Mouse (Mus musculus) intestine, embryonic 15.5 days (tissue): ENCODE results near the gene Miga2. TPM values are rescaled to one million over a fixed set of nuclear protein-coding genes. Genes with fewer than 3 reads are reported as not detected.
A peak's percentile ranks its signal among the peaks of the same experiment; 100 is the strongest.

Experiments used
- ATAC-seq: fragments of 200-750 bp; cut with Nextera tagmentation; 2 replicates; pipeline ENCODE4 v1.8.0; 2017; ENCODE audit warnings: moderate TSS enrichment, moderate library complexity
- H3K27ac ChIP-seq: fragments of 300-500 bp; sonication (generic); 2 replicates; pipeline ENCODE4 v1.5.1; 2015; ENCODE audit warnings: mild to moderate bottlenecking, inconsistent platforms
- H3K27me3 ChIP-seq: fragments of 300-500 bp; sonication (generic); replicated peaks from 2 replicates; pipeline ENCODE4 v1.6.1; 2015; ENCODE audit warnings: inconsistent platforms
- H3K36me3 ChIP-seq: fragments of 300-500 bp; sonication (generic); 2 replicates; pipeline ENCODE4 v1.6.1; 2015; ENCODE audit warnings: inconsistent platforms
- H3K4me1 ChIP-seq: fragments of 300-500 bp; sonication (generic); replicated peaks from 2 replicates; pipeline ENCODE4 v1.6.1; 2015; ENCODE audit warnings: inconsistent platforms
- H3K4me2 ChIP-seq: fragments of 300-500 bp; sonication (generic); replicated peaks from 2 replicates; pipeline ENCODE4 v1.6.1; 2015; ENCODE audit warnings: mild to moderate bottlenecking, inconsistent platforms
- H3K4me3 ChIP-seq: fragments of 300-500 bp; sonication (generic); replicated peaks from 2 replicates; pipeline ENCODE4 v1.5.1; 2015; ENCODE audit warnings: inconsistent platforms
- H3K9ac ChIP-seq: fragments of 300-500 bp; sonication (generic); 2 replicates; pipeline ENCODE4 v1.6.1; 2015; ENCODE audit warnings: inconsistent platforms
- H3K9me3 ChIP-seq: fragments of 300-500 bp; sonication (generic); 2 replicates; pipeline ENCODE4 v1.6.1; 2016; ENCODE audit warnings: inconsistent platforms
- WGBS: fragments of 180-500 bp; shearing (Covaris S2); methylation state at CpG from one replicate; pipeline ENCODE4 v1.1.7; 2015; 5-methylcytosine and 5-hydroxymethylcytosine counted together
- polyA plus RNA-seq: library from polyadenylated mRNA; unstranded; fragments of >200 nt; fragmentation: Nextera tagmentation; extraction: Ambion mirVana; gene quantifications from 2 replicates; pipeline ENCODE4 v1.2.1, GENCODE M21; 2015

Miga2 gene
- polyA plus RNA-seq: 20.9 and 24.1 TPM in 2 replicates

GRCm38 (mm10) chr2:30363773-30364650 lies at the start of gene Miga2:
Gene Miga2, plus strand, starts transcription at chr2:30364233.
- peak within 1 kb of the TSS; percentile 93 for H3K4me3 ChIP-seq
- peak within 1 kb of the TSS; percentile 86 for H3K9ac ChIP-seq
- peaks cover 19% of the 10 kb centered on the region for H3K4me1 ChIP-seq
- peak within 1 kb of the TSS; percentile 65 for H3K27ac ChIP-seq
- under 1% methylated on average over 54 of the region's 54 CpGs for WGBS
- peak; percentile 99 for ATAC-seq
- no peaks in the 10 kb centered on the region for H3K9me3 ChIP-seq
- no peaks in the 10 kb centered on the region for H3K27me3 ChIP-seq
- peak within 1 kb of the TSS; percentile 80 for H3K4me2 ChIP-seq
- H3K36me3 ChIP-seq: peaks cover 16% of the 10 kb centered on the region

- H3K4me1 ChIP-seq: no peaks in the 10 kb centered on the region
- H3K9me3 ChIP-seq: no peaks in the 10 kb centered on the region
- H3K27me3 ChIP-seq: no peaks in the 10 kb centered on the region
- WGBS: 92% methylated on average over 4 of the region's 4 CpGs
- H3K4me2 ChIP-seq: no peak overlapping the region
- H3K27ac ChIP-seq: no peak overlapping the region
- peaks cover 54% of the 10 kb centered on the region for H3K36me3 ChIP-seq
- ATAC-seq: no peak
- no peak overlapping the region for H3K9ac ChIP-seq
- H3K4me3 ChIP-seq: no peak overlapping the region
Observed at GRCm38 (mm10) chr2:30316136-30316535, 47.9 kb upstream of the Miga2 start.

GRCm38 (mm10) chr2:30316955-30317354 lies 47.1 kb upstream of the Miga2 start:
- no peak overlapping the region for H3K27ac ChIP-seq
- ATAC-seq: no peak
- no peak overlapping the region for H3K4me2 ChIP-seq
- no peak overlapping the region for H3K9ac ChIP-seq
- H3K9me3 ChIP-seq: no peaks in the 10 kb centered on the region
- no peaks in the 10 kb centered on the region for H3K4me1 ChIP-seq
- no peaks in the 10 kb centered on the region for H3K27me3 ChIP-seq
- no peak overlapping the region for H3K4me3 ChIP-seq
- peaks cover 54% of the 10 kb centered on the region for H3K36me3 ChIP-seq
- WGBS: 92% methylated on average over 5 of the region's 5 CpGs

GRCm38 (mm10) chr2:30319260-30319659 lies 44.8 kb upstream of the Miga2 start:
- ATAC-seq: peak; percentile 65
- no peak overlapping the region for H3K4me3 ChIP-seq
- no peak overlapping the region for H3K27ac ChIP-seq
- H3K4me1 ChIP-seq: no peaks in the 10 kb centered on the region
- no peak overlapping the region for H3K4me2 ChIP-seq
- peaks cover 67% of the 10 kb centered on the region for H3K36me3 ChIP-seq
- H3K9me3 ChIP-seq: no peaks in the 10 kb centered on the region
- WGBS: 61% methylated on average over 4 of the region's 4 CpGs
- no peak overlapping the region for H3K9ac ChIP-seq
- H3K27me3 ChIP-seq: no peaks in the 10 kb centered on the region

GRCm38 (mm10) chr2:30323111-30323510 lies 40.9 kb upstream of the Miga2 start:
- Histone ChIP-seq H3K36me3 (peaks cover 63% of the 10 kb centered on the region), H3K9ac (no peak overlapping the region), H3K27ac (no peak overlapping the region), H3K9me3 (no peaks in the 10 kb centered on the region), H3K4me1 (no peaks in the 10 kb centered on the region), H3K4me3 (no peak overlapping the region), H3K4me2 (no peak overlapping the region), H3K27me3 (no peaks in the 10 kb centered on the region)
- no peak for ATAC-seq
- 91% methylated on average over 7 of the region's 7 CpGs for WGBS

- H3K27ac ChIP-seq: no peak overlapping the region
- no peak overlapping the region for H3K9ac ChIP-seq
- H3K27me3 ChIP-seq: no peaks in the 10 kb centered on the region
- H3K36me3 ChIP-seq: peaks cover 70% of the 10 kb centered on the region
- ATAC-seq: no peak
- H3K4me1 ChIP-seq: no peaks in the 10 kb centered on the region
- no peak overlapping the region for H3K4me2 ChIP-seq
- H3K4me3 ChIP-seq: no peak overlapping the region
- WGBS: 86% methylated on average over 5 of the region's 5 CpGs
- H3K9me3 ChIP-seq: no peaks in the 10 kb centered on the region
Observed at GRCm38 (mm10) chr2:30325296-30325695, 38.7 kb upstream of the Miga2 start.

- no peaks in the 10 kb centered on the region for H3K9me3 ChIP-seq
- H3K27ac ChIP-seq: no peak overlapping the region
- H3K9ac ChIP-seq: no peak overlapping the region
- no peak for ATAC-seq
- 93% methylated on average over 7 of the region's 7 CpGs for WGBS
- H3K36me3 ChIP-seq: peaks cover 67% of the 10 kb centered on the region
- H3K4me3 ChIP-seq: no peak overlapping the region
- H3K4me1 ChIP-seq: no peaks in the 10 kb centered on the region
- no peak overlapping the region for H3K4me2 ChIP-seq
- no peaks in the 10 kb centered on the region for H3K27me3 ChIP-seq
Observed at GRCm38 (mm10) chr2:30327276-30327675, 36.8 kb upstream of the Miga2 start.

- Histone ChIP-seq H3K27ac (no peak overlapping the region), H3K36me3 (peaks cover 63% of the 10 kb centered on the region), H3K27me3 (no peaks in the 10 kb centered on the region), H3K9ac (no peak overlapping the region), H3K4me2 (no peak overlapping the region), H3K9me3 (no peaks in the 10 kb centered on the region), H3K4me3 (no peak overlapping the region), H3K4me1 (no peaks in the 10 kb centered on the region)
- no peak for ATAC-seq
- WGBS: 81% methylated on average over 3 of the region's 3 CpGs
Observed at GRCm38 (mm10) chr2:30328791-30329190, 35.2 kb upstream of the Miga2 start.

- H3K27me3 ChIP-seq: no peaks in the 10 kb centered on the region
- peaks cover 64% of the 10 kb centered on the region for H3K36me3 ChIP-seq
- H3K9me3 ChIP-seq: no peaks in the 10 kb centered on the region
- H3K27ac ChIP-seq: no peak overlapping the region
- no peak for ATAC-seq
- H3K9ac ChIP-seq: no peak overlapping the region
- H3K4me2 ChIP-seq: no peak overlapping the region
- no peak overlapping the region for H3K4me3 ChIP-seq
- no peaks in the 10 kb centered on the region for H3K4me1 ChIP-seq
- 91% methylated on average over 2 of the region's 2 CpGs for WGBS
Observed at GRCm38 (mm10) chr2:30335324-30335723, 28.7 kb upstream of the Miga2 start.

GRCm38 (mm10) chr2:30336174-30336915 lies 27.7 kb upstream of the Miga2 start:
- H3K4me3 ChIP-seq: no peak overlapping the region
- H3K27ac ChIP-seq: no peak overlapping the region
- no peaks in the 10 kb centered on the region for H3K4me1 ChIP-seq
- H3K36me3 ChIP-seq: peaks cover 62% of the 10 kb centered on the region
- no peak overlapping the region for H3K4me2 ChIP-seq
- ATAC-seq: no peak
- 88% methylated on average over 16 of the region's 16 CpGs for WGBS
- H3K9me3 ChIP-seq: no peaks in the 10 kb centered on the region
- no peaks in the 10 kb centered on the region for H3K27me3 ChIP-seq
- no peak overlapping the region for H3K9ac ChIP-seq

- Histone ChIP-seq H3K36me3 (peaks cover 70% of the 10 kb centered on the region), H3K4me3 (no peak overlapping the region), H3K27ac (no peak overlapping the region), H3K9me3 (no peaks in the 10 kb centered on the region), H3K4me2 (no peak overlapping the region), H3K9ac (no peak overlapping the region), H3K4me1 (no peaks in the 10 kb centered on the region), H3K27me3 (no peaks in the 10 kb centered on the region)
- no peak for ATAC-seq
- 87% methylated on average over 12 of the region's 12 CpGs for WGBS
Observed at GRCm38 (mm10) chr2:30337179-30337578, 26.9 kb upstream of the Miga2 start.

- Histone ChIP-seq H3K9me3 (no peaks in the 10 kb centered on the region), H3K9ac (no peak overlapping the region), H3K4me1 (no peaks in the 10 kb centered on the region), H3K36me3 (peaks cover 75% of the 10 kb centered on the region), H3K27me3 (no peaks in the 10 kb centered on the region), H3K4me3 (no peak overlapping the region), H3K27ac (no peak overlapping the region), H3K4me2 (no peak overlapping the region)
- ATAC-seq: no peak
- 93% methylated on average over 3 of the region's 3 CpGs for WGBS
Observed at GRCm38 (mm10) chr2:30342061-30342460, 22.0 kb upstream of the Miga2 start.
